Mouse (Mus musculus) liver, adult (tissue): ENCODE data around the gene Zfp3.

Experiments
- GATA4 ChIP-seq: IDR thresholded peaks from 2 replicates; pipeline ENCODE4 v1.6.1; 2014; ENCODE audit warnings: mild to moderate bottlenecking, low read length; ENCODE audit not compliant: insufficient replicate concordance

The Zfp3 gene

GRCm38 (mm10) chr11:70788972-70789655 is 25.1 kb downstream of the Zfp3 start:
- TF ChIP-seq GATA4: no peak

- no peak for TF ChIP-seq GATA4
Observed at GRCm38 (mm10) chr11:70790426-70790825, 26.4 kb downstream of the Zfp3 start.

GRCm38 (mm10) chr11:70790874-70791551 is 27.0 kb downstream of the Zfp3 start:
- no peak for TF ChIP-seq GATA4

GRCm38 (mm10) chr11:70791676-70792075 is 27.7 kb downstream of the Zfp3 start:
- no peak for TF ChIP-seq GATA4

- TF ChIP-seq GATA4: no peak
Observed at GRCm38 (mm10) chr11:70792409-70792808, 28.4 kb downstream of the Zfp3 start.

- no peak for TF ChIP-seq GATA4
Observed at GRCm38 (mm10) chr11:70802208-70802864, 38.3 kb downstream of the Zfp3 start.

- no peak for TF ChIP-seq GATA4
Observed at GRCm38 (mm10) chr11:70802865-70803261, 38.9 kb downstream of the Zfp3 start.

GRCm38 (mm10) chr11:70803711-70804200 is 39.7 kb downstream of the Zfp3 start:
- no peak for TF ChIP-seq GATA4

GRCm38 (mm10) chr11:70804395-70804794 is 40.4 kb downstream of the Zfp3 start:
- TF ChIP-seq GATA4: no peak

- TF ChIP-seq GATA4: no peak
Observed at GRCm38 (mm10) chr11:70805641-70806175, 41.7 kb downstream of the Zfp3 start.

GRCm38 (mm10) chr11:70806697-70807096 is 42.7 kb downstream of the Zfp3 start:
- no peak for TF ChIP-seq GATA4

- TF ChIP-seq GATA4: no peak
Observed at GRCm38 (mm10) chr11:70807630-70808029, 43.6 kb downstream of the Zfp3 start.

- no peak for TF ChIP-seq GATA4
Observed at GRCm38 (mm10) chr11:70808101-70808500, 44.1 kb downstream of the Zfp3 start.

GRCm38 (mm10) chr11:70809011-70809410 is 45.0 kb downstream of the Zfp3 start:
- no peak for TF ChIP-seq GATA4

- no peak for TF ChIP-seq GATA4
Observed at GRCm38 (mm10) chr11:70811041-70811440, 47.0 kb downstream of the Zfp3 start.
